Mouse (Mus musculus): ENCODE data around the gene Lamb3. TPM values are rescaled to one million over a fixed set of nuclear protein-coding genes. Genes with fewer than 3 reads are reported as not detected.

The Lamb3 gene
- polyA plus RNA-seq, 1 experiment from 2014 or later = 0.09 TPM

- 74% methylated on average over 5 of the region's 5 CpGs for WGBS
- H3K27ac ChIP-seq (replicated peaks) = no peak overlapping the region
Observed at GRCm38 (mm10) chr1:193211371-193211770, 3.9 kb downstream of the Lamb3 start.

GRCm38 (mm10) chr1:193214053-193214452 is 6.6 kb downstream of the Lamb3 start:
- 87% methylated on average over 5 of the region's 5 CpGs for WGBS
- Histone ChIP-seq H3K9me3 (replicated peaks) (no peaks in the 10 kb centered on the region), H3K4me3 (no peak overlapping the region), H3K4me1 (no peaks in the 10 kb centered on the region), H3K27me3 (ENCODE audit: low read depth, poor library complexity, severe bottlenecking) (no peaks in the 10 kb centered on the region), H3K36me3 (no peaks in the 10 kb centered on the region), H3K27ac (replicated peaks) (no peak overlapping the region)
- DNase-seq (ENCODE audit: low spot score) = no peak

More at GRCm38 (mm10) chr1:193211371-193211770, 3.9 kb downstream of the Lamb3 start:
- Histone ChIP-seq H3K36me3 (no peaks in the 10 kb centered on the region), H3K4me1 (no peaks in the 10 kb centered on the region), H3K4me3 (no peak overlapping the region), H3K9me3 (replicated peaks) (no peaks in the 10 kb centered on the region), H3K27me3 (ENCODE audit: low read depth, poor library complexity, severe bottlenecking) (no peaks in the 10 kb centered on the region)
- no peak for DNase-seq (ENCODE audit: low spot score)

GRCm38 (mm10) chr1:193216000-193216399 is 8.5 kb downstream of the Lamb3 start:
- DNase-seq (ENCODE audit: low spot score) = no peak
- no peak overlapping the region for H3K27ac ChIP-seq (replicated peaks)
- 82% methylated on average over 3 of the region's 3 CpGs for WGBS
- no peaks in the 10 kb centered on the region for H3K4me1 ChIP-seq
- H3K36me3 ChIP-seq = no peaks in the 10 kb centered on the region
- H3K9me3 ChIP-seq (replicated peaks) = no peaks in the 10 kb centered on the region
- H3K27me3 ChIP-seq (ENCODE audit: low read depth, poor library complexity, severe bottlenecking) = no peaks in the 10 kb centered on the region
- H3K4me3 ChIP-seq = no peak overlapping the region

- no peaks in the 10 kb centered on the region for H3K4me1 ChIP-seq
- H3K9me3 ChIP-seq (replicated peaks) = no peaks in the 10 kb centered on the region
- no peaks in the 10 kb centered on the region for H3K36me3 ChIP-seq
- DNase-seq (ENCODE audit: low spot score) = no peak
- no peak overlapping the region for H3K27ac ChIP-seq (replicated peaks)
- H3K27me3 ChIP-seq (ENCODE audit: low read depth, poor library complexity, severe bottlenecking) = peaks cover 14% of the 10 kb centered on the region
- no peak overlapping the region for H3K4me3 ChIP-seq
- 77% methylated on average over 5 of the region's 5 CpGs for WGBS
Observed at GRCm38 (mm10) chr1:193220408-193220807, 12.9 kb downstream of the Lamb3 start.

GRCm38 (mm10) chr1:193225531-193225930 is 18.0 kb downstream of the Lamb3 start:
- H3K27ac ChIP-seq (replicated peaks) = no peak overlapping the region
- peaks cover 40% of the 10 kb centered on the region for H3K27me3 ChIP-seq (ENCODE audit: low read depth, poor library complexity, severe bottlenecking)
- WGBS = 38% methylated on average over 3 of the region's 3 CpGs
- H3K4me1 ChIP-seq = peaks cover 12% of the 10 kb centered on the region
- no peak for DNase-seq (ENCODE audit: low spot score)
- no peak overlapping the region for H3K4me3 ChIP-seq
- no peaks in the 10 kb centered on the region for H3K36me3 ChIP-seq
- H3K9me3 ChIP-seq (replicated peaks) = no peaks in the 10 kb centered on the region

GRCm38 (mm10) chr1:193226114-193226513 is 18.6 kb downstream of the Lamb3 start:
- no peak for DNase-seq (ENCODE audit: low spot score)
- 93% methylated on average over 4 of the region's 4 CpGs for WGBS
- Histone ChIP-seq H3K9me3 (replicated peaks) (no peaks in the 10 kb centered on the region), H3K36me3 (no peaks in the 10 kb centered on the region), H3K4me1 (peaks cover 12% of the 10 kb centered on the region), H3K27ac (replicated peaks) (no peak overlapping the region), H3K4me3 (no peak overlapping the region), H3K27me3 (ENCODE audit: low read depth, poor library complexity, severe bottlenecking) (peaks cover 46% of the 10 kb centered on the region)

- Histone ChIP-seq H3K4me3 (no peak overlapping the region), H3K36me3 (no peaks in the 10 kb centered on the region), H3K9me3 (replicated peaks) (no peaks in the 10 kb centered on the region), H3K4me1 (peaks cover 12% of the 10 kb centered on the region), H3K27me3 (ENCODE audit: low read depth, poor library complexity, severe bottlenecking) (peaks cover 53% of the 10 kb centered on the region), H3K27ac (replicated peaks) (no peak overlapping the region)
- WGBS = 63% methylated on average over 7 of the region's 7 CpGs
- DNase-seq (ENCODE audit: low spot score) = no peak
Observed at GRCm38 (mm10) chr1:193226724-193227522, 19.4 kb downstream of the Lamb3 start.

GRCm38 (mm10) chr1:193227537-193227936 is 20.0 kb downstream of the Lamb3 start:
- no peak for DNase-seq (ENCODE audit: low spot score)
- WGBS = 73% methylated on average over 4 of the region's 4 CpGs
- Histone ChIP-seq H3K36me3 (no peaks in the 10 kb centered on the region), H3K27me3 (ENCODE audit: low read depth, poor library complexity, severe bottlenecking) (peaks cover 58% of the 10 kb centered on the region), H3K4me3 (no peak overlapping the region), H3K4me1 (peaks cover 12% of the 10 kb centered on the region), H3K27ac (replicated peaks) (no peak overlapping the region), H3K9me3 (replicated peaks) (no peaks in the 10 kb centered on the region)

GRCm38 (mm10) chr1:193229570-193229969 is 22.1 kb downstream of the Lamb3 start:
- Histone ChIP-seq H3K27me3 (ENCODE audit: low read depth, poor library complexity, severe bottlenecking) (peaks cover 57% of the 10 kb centered on the region), H3K36me3 (no peaks in the 10 kb centered on the region), H3K4me3 (no peak overlapping the region), H3K4me1 (peaks cover 12% of the 10 kb centered on the region), H3K9me3 (replicated peaks) (no peaks in the 10 kb centered on the region), H3K27ac (replicated peaks) (no peak overlapping the region)
- DNase-seq (ENCODE audit: low spot score) = no peak
- WGBS = 95% methylated on average over 5 of the region's 5 CpGs

- no peak overlapping the region for H3K4me3 ChIP-seq
- H3K4me1 ChIP-seq = peaks cover 12% of the 10 kb centered on the region
- H3K27me3 ChIP-seq (ENCODE audit: low read depth, poor library complexity, severe bottlenecking) = peaks cover 53% of the 10 kb centered on the region
- no peaks in the 10 kb centered on the region for H3K9me3 ChIP-seq (replicated peaks)
- DNase-seq (ENCODE audit: low spot score) = no peak
- H3K36me3 ChIP-seq = no peaks in the 10 kb centered on the region
- H3K27ac ChIP-seq (replicated peaks) = no peak overlapping the region
- 86% methylated on average over 3 of the region's 3 CpGs for WGBS
Observed at GRCm38 (mm10) chr1:193230531-193230930, 23.0 kb downstream of the Lamb3 start.

- no peaks in the 10 kb centered on the region for H3K36me3 ChIP-seq
- no peak for DNase-seq (ENCODE audit: low spot score)
- no peaks in the 10 kb centered on the region for H3K9me3 ChIP-seq (replicated peaks)
- WGBS = 81% methylated on average over 5 of the region's 5 CpGs
- H3K27me3 ChIP-seq (ENCODE audit: low read depth, poor library complexity, severe bottlenecking) = peaks cover 49% of the 10 kb centered on the region
- H3K27ac ChIP-seq (replicated peaks) = no peak overlapping the region
- peaks cover 12% of the 10 kb centered on the region for H3K4me1 ChIP-seq
- no peak overlapping the region for H3K4me3 ChIP-seq
Observed at GRCm38 (mm10) chr1:193230935-193231334, 23.4 kb downstream of the Lamb3 start.

- H3K36me3 ChIP-seq = no peaks in the 10 kb centered on the region
- H3K4me3 ChIP-seq = no peak overlapping the region
- DNase-seq (ENCODE audit: low spot score) = no peak
- H3K9me3 ChIP-seq (replicated peaks) = no peaks in the 10 kb centered on the region
- H3K4me1 ChIP-seq = peaks cover 9% of the 10 kb centered on the region
- H3K27ac ChIP-seq (replicated peaks) = no peak overlapping the region
- WGBS = 92% methylated on average over 2 of the region's 2 CpGs
- peaks cover 39% of the 10 kb centered on the region for H3K27me3 ChIP-seq (ENCODE audit: low read depth, poor library complexity, severe bottlenecking)
Observed at GRCm38 (mm10) chr1:193232732-193233131, 25.2 kb downstream of the Lamb3 start.

GRCm38 (mm10) chr1:193234130-193234645 is 26.7 kb downstream of the Lamb3 start:
- Histone ChIP-seq H3K9me3 (replicated peaks) (no peaks in the 10 kb centered on the region), H3K4me3 (no peak overlapping the region), H3K27me3 (ENCODE audit: low read depth, poor library complexity, severe bottlenecking) (peaks cover 39% of the 10 kb centered on the region), H3K4me1 (no peaks in the 10 kb centered on the region), H3K36me3 (no peaks in the 10 kb centered on the region), H3K27ac (replicated peaks) (no peak overlapping the region)
- no peak for DNase-seq (ENCODE audit: low spot score)
- 90% methylated on average over 2 of the region's 2 CpGs for WGBS

Measured in midbrain, embryonic 10.5 days (tissue).